Mouse (Mus musculus): ENCODE data around the gene Ubtd1.

DNA sequence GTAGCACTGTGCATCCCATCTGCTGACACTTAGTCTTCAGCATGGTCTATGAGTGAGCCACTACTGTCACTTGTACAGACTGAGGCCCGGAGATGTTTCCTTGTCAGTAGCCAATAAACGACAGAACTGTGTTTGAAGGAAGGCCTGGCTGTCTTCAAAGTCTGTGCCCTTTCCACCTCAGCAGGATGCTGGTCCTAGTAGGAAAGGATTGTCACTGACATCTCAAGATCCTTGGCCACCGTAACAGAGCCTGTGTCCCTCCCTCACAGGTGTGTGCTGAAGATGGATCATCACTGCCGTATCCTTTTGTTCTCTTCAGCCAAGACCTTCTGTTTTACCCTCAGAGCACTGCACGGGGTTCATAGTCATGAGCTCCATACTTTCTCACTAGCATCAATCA lies 43.0 kb upstream of the Ubtd1 start:
- TF ChIP-seq POLR2A (IDR thresholded peaks at IDR 0.05; ENCODE audit: insufficient read depth, low read length) (no peak), EP300 (IDR thresholded peaks at IDR 0.05; ENCODE audit: insufficient read depth, low read depth, low read length) (no peak)

Data from ES-Bruce4 (cell line).